Mouse (Mus musculus) spleen, postnatal 14 days (tissue): ENCODE measurements around the gene Ano10.

Source experiments
- DNase-seq, 2 experiments: peaks; one replicate each; pipeline ENCODE4 v3.0.0; 2021 to 2022; ENCODE audit warnings: low spot score in 2 of 2

Gene Ano10

GRCm38 (mm10) chr9:122127271-122127785, 166.9 kb downstream of the Ano10 start:
- no peak for DNase-seq

GRCm38 (mm10) chr9:122126790-122127189, 167.4 kb downstream of the Ano10 start:
- DNase-seq: no peak
